Mouse (Mus musculus): Measurements from ENCODE around the gene Elavl2. TPM values are rescaled to one million over a fixed set of nuclear protein-coding genes. Genes with fewer than 3 reads are reported as not detected.
A peak's percentile ranks its signal among the peaks of the same experiment; 100 is the strongest.

Gene Elavl2
- 4.6 and 6.1 TPM in 2 replicates for polyA plus RNA-seq (2015; fragmentation: Nextera tagmentation; extraction: Ambion mirVana)

- H3K9ac ChIP-seq = no peak within 1 kb of the TSS
- peak within 1 kb of the TSS; percentile 29 for H3K4me3 ChIP-seq
- peaks cover 8% of the 10 kb centered on the region; the same call in 1 of the 2 replicates for H3K4me1 ChIP-seq
- no peaks in the 10 kb centered on the region for H3K36me3 ChIP-seq
- no peak within 1 kb of the TSS for H3K27ac ChIP-seq
- peaks cover 39% of the 10 kb centered on the region for H3K27me3 ChIP-seq
- no peak for ATAC-seq (ENCODE audit: insufficient number of reproducible peaks, insufficient read depth, low FRiP score, low TSS enrichment, low read depth)
- H3K9me3 ChIP-seq = no peaks in the 10 kb centered on the region
- WGBS = under 1% methylated on average over 28 of the region's 28 CpGs
- H3K4me2 ChIP-seq = peak within 1 kb of the TSS; percentile 60
Measured at GRCm38 (mm10) chr4:91400423-91400822, at the start of gene Elavl2. TSS of gene Elavl2 (minus strand) at chr4:91400785.

- 42% methylated on average over 2 of the region's 2 CpGs for WGBS
- H3K4me1 ChIP-seq = no peaks in the 10 kb centered on the region
- no peaks in the 10 kb centered on the region for H3K9me3 ChIP-seq
- H3K27ac ChIP-seq = no peak overlapping the region
- no peak overlapping the region for H3K4me2 ChIP-seq
- no peak overlapping the region for H3K9ac ChIP-seq
- H3K27me3 ChIP-seq = no peaks in the 10 kb centered on the region
- H3K36me3 ChIP-seq = no peaks in the 10 kb centered on the region
- no peak overlapping the region for H3K4me3 ChIP-seq
- no peak for ATAC-seq (ENCODE audit: insufficient number of reproducible peaks, insufficient read depth, low FRiP score, low TSS enrichment, low read depth)
Measured at GRCm38 (mm10) chr4:91447887-91448286, 47.3 kb upstream of the Elavl2 start.

- H3K4me2 ChIP-seq = no peak overlapping the region
- ATAC-seq (ENCODE audit: insufficient number of reproducible peaks, insufficient read depth, low FRiP score, low TSS enrichment, low read depth) = no peak
- no peaks in the 10 kb centered on the region for H3K4me1 ChIP-seq
- H3K4me3 ChIP-seq = no peak overlapping the region
- H3K9me3 ChIP-seq = 0 out of 2 replicates have a peak, but pooled peaks cover 6% of the 10 kb centered on the region
- no peak overlapping the region for H3K9ac ChIP-seq
- no peaks in the 10 kb centered on the region for H3K36me3 ChIP-seq
- no peaks in the 10 kb centered on the region for H3K27me3 ChIP-seq
- no peak overlapping the region for H3K27ac ChIP-seq
- WGBS = 93% methylated on average over 1 of the region's 1 CpGs
Measured at GRCm38 (mm10) chr4:91415582-91415981, 15.0 kb upstream of the Elavl2 start.

GRCm38 (mm10) chr4:91405047-91405446, 4.5 kb upstream of the Elavl2 start:
- H3K4me1 ChIP-seq = peaks cover 3% of the 10 kb centered on the region; the same call in 1 of the 2 replicates
- H3K4me2 ChIP-seq = no peak overlapping the region
- no peak overlapping the region for H3K4me3 ChIP-seq
- no peaks in the 10 kb centered on the region for H3K9me3 ChIP-seq
- H3K36me3 ChIP-seq = no peaks in the 10 kb centered on the region
- H3K27ac ChIP-seq = no peak overlapping the region
- H3K9ac ChIP-seq = no peak overlapping the region
- 78% methylated on average over 3 of the region's 3 CpGs for WGBS
- ATAC-seq (ENCODE audit: insufficient number of reproducible peaks, insufficient read depth, low FRiP score, low TSS enrichment, low read depth) = no peak
- H3K27me3 ChIP-seq = peaks cover 22% of the 10 kb centered on the region

GRCm38 (mm10) chr4:91399510-91400196, 932 bp downstream of the Elavl2 start:
- under 1% methylated on average over 17 of the region's 17 CpGs for WGBS
- Histone ChIP-seq H3K36me3 (no peaks in the 10 kb centered on the region), H3K4me1 (peaks cover 8% of the 10 kb centered on the region; the same call in 1 of the 2 replicates), H3K9me3 (no peaks in the 10 kb centered on the region), H3K4me3 (peak overlapping the region; percentile 27), H3K27ac (no peak overlapping the region), H3K4me2 (peak overlapping the region; percentile 60), H3K27me3 (peaks cover 39% of the 10 kb centered on the region), H3K9ac (no peak overlapping the region)
- no peak for ATAC-seq (ENCODE audit: insufficient number of reproducible peaks, insufficient read depth, low FRiP score, low TSS enrichment, low read depth)

GRCm38 (mm10) chr4:91391987-91392598, 8.5 kb downstream of the Elavl2 start:
- H3K4me1 ChIP-seq = no peaks in the 10 kb centered on the region
- no peak overlapping the region for H3K9ac ChIP-seq
- no peaks in the 10 kb centered on the region for H3K36me3 ChIP-seq
- H3K9me3 ChIP-seq = no peaks in the 10 kb centered on the region
- WGBS = 61% methylated on average over 5 of the region's 5 CpGs
- H3K27ac ChIP-seq = no peak overlapping the region
- H3K4me2 ChIP-seq = no peak overlapping the region
- no peaks in the 10 kb centered on the region for H3K27me3 ChIP-seq
- no peak for ATAC-seq (ENCODE audit: insufficient number of reproducible peaks, insufficient read depth, low FRiP score, low TSS enrichment, low read depth)
- no peak overlapping the region for H3K4me3 ChIP-seq

GRCm38 (mm10) chr4:91387701-91388100, 12.9 kb downstream of the Elavl2 start:
- no peaks in the 10 kb centered on the region for H3K27me3 ChIP-seq
- no peak overlapping the region for H3K4me3 ChIP-seq
- H3K4me1 ChIP-seq = no peaks in the 10 kb centered on the region
- ATAC-seq (ENCODE audit: insufficient number of reproducible peaks, insufficient read depth, low FRiP score, low TSS enrichment, low read depth) = no peak
- H3K9ac ChIP-seq = no peak overlapping the region
- no peaks in the 10 kb centered on the region for H3K36me3 ChIP-seq
- no peak overlapping the region for H3K4me2 ChIP-seq
- no peaks in the 10 kb centered on the region for H3K9me3 ChIP-seq
- 79% methylated on average over 3 of the region's 3 CpGs for WGBS
- H3K27ac ChIP-seq = no peak overlapping the region

GRCm38 (mm10) chr4:91381201-91381627, 19.4 kb downstream of the Elavl2 start:
- Histone ChIP-seq H3K4me1 (peaks cover 7% of the 10 kb centered on the region; the same call in 1 of the 2 replicates), H3K27ac (no peak overlapping the region), H3K4me2 (peak overlapping the region; percentile 39), H3K4me3 (0 out of 2 replicates have a peak overlapping the region, but pooled peaks have one; percentile 6), H3K9me3 (no peaks in the 10 kb centered on the region), H3K9ac (no peak overlapping the region), H3K27me3 (peaks cover 32% of the 10 kb centered on the region), H3K36me3 (no peaks in the 10 kb centered on the region)
- ATAC-seq (ENCODE audit: insufficient number of reproducible peaks, insufficient read depth, low FRiP score, low TSS enrichment, low read depth) = no peak
- under 1% methylated on average over 13 of the region's 13 CpGs for WGBS

- H3K36me3 ChIP-seq = no peaks in the 10 kb centered on the region
- 0 out of 2 replicates have a peak overlapping the region, but pooled peaks have one; percentile 6 for H3K4me3 ChIP-seq
- H3K9me3 ChIP-seq = no peaks in the 10 kb centered on the region
- no peak for ATAC-seq (ENCODE audit: insufficient number of reproducible peaks, insufficient read depth, low FRiP score, low TSS enrichment, low read depth)
- H3K27ac ChIP-seq = no peak overlapping the region
- peak overlapping the region; percentile 39 for H3K4me2 ChIP-seq
- H3K9ac ChIP-seq = no peak overlapping the region
- H3K4me1 ChIP-seq = peaks cover 8% of the 10 kb centered on the region; the same call in 1 of the 2 replicates
- H3K27me3 ChIP-seq = peaks cover 32% of the 10 kb centered on the region
- WGBS = 2% methylated on average over 24 of the region's 24 CpGs
Measured at GRCm38 (mm10) chr4:91380341-91381117, 20.1 kb downstream of the Elavl2 start.

GRCm38 (mm10) chr4:91379559-91379958, 21.0 kb downstream of the Elavl2 start:
- Histone ChIP-seq H3K9ac (no peak overlapping the region), H3K9me3 (no peaks in the 10 kb centered on the region), H3K4me1 (peaks cover 17% of the 10 kb centered on the region), H3K4me3 (no peak overlapping the region), H3K27ac (no peak overlapping the region), H3K36me3 (no peaks in the 10 kb centered on the region), H3K4me2 (peak overlapping the region; percentile 17; the same call in 1 of the 2 replicates), H3K27me3 (peaks cover 41% of the 10 kb centered on the region)
- under 1% methylated on average over 9 of the region's 9 CpGs for WGBS
- ATAC-seq (ENCODE audit: insufficient number of reproducible peaks, insufficient read depth, low FRiP score, low TSS enrichment, low read depth) = no peak

- Histone ChIP-seq H3K9ac (peak overlapping the region; percentile 63; the same call in 1 of the 2 replicates), H3K36me3 (no peaks in the 10 kb centered on the region), H3K9me3 (no peaks in the 10 kb centered on the region), H3K27me3 (peaks cover 65% of the 10 kb centered on the region), H3K4me2 (peak overlapping the region; percentile 81), H3K27ac (no peak overlapping the region), H3K4me1 (peaks cover 30% of the 10 kb centered on the region), H3K4me3 (peak overlapping the region; percentile 52)
- ATAC-seq (ENCODE audit: insufficient number of reproducible peaks, insufficient read depth, low FRiP score, low TSS enrichment, low read depth) = peak; percentile 95
- under 1% methylated on average over 28 of the region's 28 CpGs for WGBS
Measured at GRCm38 (mm10) chr4:91376317-91376910, 24.2 kb downstream of the Elavl2 start.
